Mouse (Mus musculus) megakaryocyte, embryonic 14.5 days (primary cell): ENCODE data around the gene Tgfbr3.

Experiments used
- FLI1 ChIP-seq: IDR thresholded peaks from 2 replicates; pipeline ENCODE4 v1.6.1; 2012; ENCODE audit warnings: low read length, inconsistent platforms, mixed read lengths
- GATA1 ChIP-seq: IDR thresholded peaks from 3 replicates; pipeline ENCODE4 v1.6.1; 2012; ENCODE audit warnings: mixed read lengths, low read length, inconsistent platforms, borderline replicate concordance

GRCm38 (mm10) chr5:107074350-107074749, 215.1 kb downstream of the Tgfbr3 start:
- no peak for TF ChIP-seq FLI1
- no peak for TF ChIP-seq GATA1
